Mouse (Mus musculus): Measurements from ENCODE around the gene Ptov1. TPM values are rescaled to one million over a fixed set of nuclear protein-coding genes. Genes with fewer than 3 reads are reported as not detected.

The Ptov1 gene
- polyA plus RNA-seq, 1 experiment from 2014 or later, result 384 TPM

GRCm38 (mm10) chr7:44823409-44823808 is 46.2 kb downstream of the Ptov1 start:
- Histone ChIP-seq H3K4me2 (replicated peaks; ENCODE audit: low read depth, low read length) (no peak overlapping the region), H3K36me3 (ENCODE audit: control insufficient read depth, insufficient read depth, low read length) (peaks cover 10% of the 10 kb centered on the region; the same call in 1 of the 2 replicates), H3K4me1 (ENCODE audit: control insufficient read depth, insufficient read depth, low read length) (peaks cover 28% of the 10 kb centered on the region), H3K4me3 (ENCODE audit: low read depth, low read length) (no peak overlapping the region), H3K27ac (ENCODE audit: low read length) (no peak overlapping the region), H3K9ac (replicated peaks; ENCODE audit: low read depth, low read length) (no peak overlapping the region), H3K27me3 (ENCODE audit: control insufficient read depth, insufficient read depth, low read length) (no peaks in the 10 kb centered on the region), H3K9me3 (ENCODE audit: control insufficient read depth, low read depth, low read length) (no peaks in the 10 kb centered on the region)
- WGBS, result 47% methylated on average over 7 of the region's 7 CpGs
- ATAC-seq (ENCODE audit: insufficient number of reproducible peaks, insufficient read depth, low FRiP score, low read depth), result no peak

GRCm38 (mm10) chr7:44821666-44822448 is 47.7 kb downstream of the Ptov1 start:
- Histone ChIP-seq H3K27ac (ENCODE audit: low read length) (no peak overlapping the region), H3K4me1 (ENCODE audit: control insufficient read depth, insufficient read depth, low read length) (peaks cover 41% of the 10 kb centered on the region), H3K9ac (replicated peaks; ENCODE audit: low read depth, low read length) (no peak overlapping the region), H3K27me3 (ENCODE audit: control insufficient read depth, insufficient read depth, low read length) (no peaks in the 10 kb centered on the region), H3K9me3 (ENCODE audit: control insufficient read depth, low read depth, low read length) (no peaks in the 10 kb centered on the region), H3K4me3 (ENCODE audit: low read depth, low read length) (no peak overlapping the region), H3K4me2 (replicated peaks; ENCODE audit: low read depth, low read length) (no peak overlapping the region), H3K36me3 (ENCODE audit: control insufficient read depth, insufficient read depth, low read length) (peaks cover 3% of the 10 kb centered on the region; the same call in 1 of the 2 replicates)
- WGBS, result 84% methylated on average over 7 of the region's 7 CpGs
- ATAC-seq (ENCODE audit: insufficient number of reproducible peaks, insufficient read depth, low FRiP score, low read depth), result no peak

GRCm38 (mm10) chr7:44820525-44820924 is 49.1 kb downstream of the Ptov1 start:
- H3K9me3 ChIP-seq (ENCODE audit: control insufficient read depth, low read depth, low read length), result no peaks in the 10 kb centered on the region
- H3K4me3 ChIP-seq (ENCODE audit: low read depth, low read length), result no peak overlapping the region
- H3K27me3 ChIP-seq (ENCODE audit: control insufficient read depth, insufficient read depth, low read length), result no peaks in the 10 kb centered on the region
- 72% methylated on average over 3 of the region's 3 CpGs for WGBS
- H3K4me2 ChIP-seq (replicated peaks; ENCODE audit: low read depth, low read length), result no peak overlapping the region
- no peaks in the 10 kb centered on the region; the same call in 1 of the 2 replicates for H3K36me3 ChIP-seq (ENCODE audit: control insufficient read depth, insufficient read depth, low read length)
- H3K4me1 ChIP-seq (ENCODE audit: control insufficient read depth, insufficient read depth, low read length), result peaks cover 41% of the 10 kb centered on the region
- H3K9ac ChIP-seq (replicated peaks; ENCODE audit: low read depth, low read length), result no peak overlapping the region
- no peak for ATAC-seq (ENCODE audit: insufficient number of reproducible peaks, insufficient read depth, low FRiP score, low read depth)
- no peak overlapping the region for H3K27ac ChIP-seq (ENCODE audit: low read length)

- ATAC-seq (ENCODE audit: insufficient number of reproducible peaks, insufficient read depth, low FRiP score, low read depth), result no peak
- Histone ChIP-seq H3K4me1 (ENCODE audit: control insufficient read depth, insufficient read depth, low read length) (peaks cover 45% of the 10 kb centered on the region), H3K9me3 (ENCODE audit: control insufficient read depth, low read depth, low read length) (no peaks in the 10 kb centered on the region), H3K4me2 (replicated peaks; ENCODE audit: low read depth, low read length) (no peak overlapping the region), H3K27ac (ENCODE audit: low read length) (no peak overlapping the region), H3K4me3 (ENCODE audit: low read depth, low read length) (no peak overlapping the region), H3K27me3 (ENCODE audit: control insufficient read depth, insufficient read depth, low read length) (no peaks in the 10 kb centered on the region), H3K9ac (replicated peaks; ENCODE audit: low read depth, low read length) (no peak overlapping the region), H3K36me3 (ENCODE audit: control insufficient read depth, insufficient read depth, low read length) (no peaks in the 10 kb centered on the region; the same call in 1 of the 2 replicates)
- WGBS, result 56% methylated on average over 5 of the region's 5 CpGs
These were observed 49.7 kb downstream of the Ptov1 start for GRCm38 (mm10) chr7:44819863-44820262.

GRCm38 (mm10) chr7:44819391-44819790 is 50.2 kb downstream of the Ptov1 start:
- Histone ChIP-seq H3K27me3 (ENCODE audit: control insufficient read depth, insufficient read depth, low read length) (no peaks in the 10 kb centered on the region), H3K4me2 (replicated peaks; ENCODE audit: low read depth, low read length) (peak overlapping the region; percentile 88), H3K9ac (replicated peaks; ENCODE audit: low read depth, low read length) (0 out of 2 replicates have a peak overlapping the region, but pooled peaks have one; percentile 18), H3K36me3 (ENCODE audit: control insufficient read depth, insufficient read depth, low read length) (peaks cover under 1% of the 10 kb centered on the region; the same call in 1 of the 2 replicates), H3K4me1 (ENCODE audit: control insufficient read depth, insufficient read depth, low read length) (peaks cover 47% of the 10 kb centered on the region), H3K4me3 (ENCODE audit: low read depth, low read length) (peak overlapping the region; percentile 69; the same call in 1 of the 2 replicates), H3K9me3 (ENCODE audit: control insufficient read depth, low read depth, low read length) (no peaks in the 10 kb centered on the region), H3K27ac (ENCODE audit: low read length) (no peak overlapping the region)
- ATAC-seq (ENCODE audit: insufficient number of reproducible peaks, insufficient read depth, low FRiP score, low read depth), result no peak
- 83% methylated on average over 2 of the region's 2 CpGs for WGBS

- 0 out of 2 replicates have a peak overlapping the region, but pooled peaks have one; percentile 18 for H3K9ac ChIP-seq (replicated peaks; ENCODE audit: low read depth, low read length)
- H3K4me1 ChIP-seq (ENCODE audit: control insufficient read depth, insufficient read depth, low read length), result peaks cover 41% of the 10 kb centered on the region
- no peaks in the 10 kb centered on the region for H3K9me3 ChIP-seq (ENCODE audit: control insufficient read depth, low read depth, low read length)
- H3K27me3 ChIP-seq (ENCODE audit: control insufficient read depth, insufficient read depth, low read length), result no peaks in the 10 kb centered on the region
- peak overlapping the region; percentile 88 for H3K4me2 ChIP-seq (replicated peaks; ENCODE audit: low read depth, low read length)
- WGBS, result 35% methylated on average over 6 of the region's 6 CpGs
- ATAC-seq (ENCODE audit: insufficient number of reproducible peaks, insufficient read depth, low FRiP score, low read depth), result no peak
- H3K27ac ChIP-seq (ENCODE audit: low read length), result no peak overlapping the region
- H3K4me3 ChIP-seq (ENCODE audit: low read depth, low read length), result peak overlapping the region; percentile 69
- H3K36me3 ChIP-seq (ENCODE audit: control insufficient read depth, insufficient read depth, low read length), result peaks cover 4% of the 10 kb centered on the region; the same call in 1 of the 2 replicates
These were observed 50.8 kb downstream of the Ptov1 start for GRCm38 (mm10) chr7:44818751-44819235.

GRCm38 (mm10) chr7:44818164-44818563 is 51.4 kb downstream of the Ptov1 start:
- Histone ChIP-seq H3K4me2 (replicated peaks; ENCODE audit: low read depth, low read length) (peak overlapping the region; percentile 88), H3K4me3 (ENCODE audit: low read depth, low read length) (peak overlapping the region; percentile 69), H3K4me1 (ENCODE audit: control insufficient read depth, insufficient read depth, low read length) (peaks cover 38% of the 10 kb centered on the region), H3K36me3 (ENCODE audit: control insufficient read depth, insufficient read depth, low read length) (peaks cover 4% of the 10 kb centered on the region; the same call in 1 of the 2 replicates), H3K9ac (replicated peaks; ENCODE audit: low read depth, low read length) (peak overlapping the region; percentile 90; the same call in 1 of the 2 replicates), H3K27me3 (ENCODE audit: control insufficient read depth, insufficient read depth, low read length) (no peaks in the 10 kb centered on the region), H3K9me3 (ENCODE audit: control insufficient read depth, low read depth, low read length) (no peaks in the 10 kb centered on the region), H3K27ac (ENCODE audit: low read length) (no peak overlapping the region)
- no peak for ATAC-seq (ENCODE audit: insufficient number of reproducible peaks, insufficient read depth, low FRiP score, low read depth)
- WGBS, result 24% methylated on average over 2 of the region's 2 CpGs

- Histone ChIP-seq H3K27ac (ENCODE audit: low read length) (peak overlapping the region; percentile 97; the same call in 1 of the 2 replicates), H3K36me3 (ENCODE audit: control insufficient read depth, insufficient read depth, low read length) (peaks cover 4% of the 10 kb centered on the region; the same call in 1 of the 2 replicates), H3K4me3 (ENCODE audit: low read depth, low read length) (peak overlapping the region; percentile 69), H3K27me3 (ENCODE audit: control insufficient read depth, insufficient read depth, low read length) (no peaks in the 10 kb centered on the region), H3K4me1 (ENCODE audit: control insufficient read depth, insufficient read depth, low read length) (peaks cover 38% of the 10 kb centered on the region), H3K9ac (replicated peaks; ENCODE audit: low read depth, low read length) (peak overlapping the region; percentile 90), H3K4me2 (replicated peaks; ENCODE audit: low read depth, low read length) (peak overlapping the region; percentile 88), H3K9me3 (ENCODE audit: control insufficient read depth, low read depth, low read length) (no peaks in the 10 kb centered on the region)
- no peak for ATAC-seq (ENCODE audit: insufficient number of reproducible peaks, insufficient read depth, low FRiP score, low read depth)
- 18% methylated on average over 3 of the region's 3 CpGs for WGBS
These were observed 52.1 kb downstream of the Ptov1 start for GRCm38 (mm10) chr7:44817441-44817840.

All from stomach, embryonic 14.5 days (tissue).